Mouse (Mus musculus) Patski (cell line): ENCODE results near the gene 2310009B15Rik. TPM values are rescaled to one million over a fixed set of nuclear protein-coding genes. Genes with fewer than 3 reads are reported as not detected.

ENCODE experiments used
- ATAC-seq: fragments of 100-300 bp; one replicate; pipeline ENCODE4 v1.8.0; 2021
- CTCF ChIA-PET: fragments of 350-600 bp; sonication (Branson Sonifier 250); formaldehyde crosslinking; loops from one replicate; lab custom pipeline; 2022; ENCODE audit warnings: inconsistent platforms; lab: Charles Lee
- POLR2A ChIA-PET: fragments of 350-600 bp; sonication (Branson Sonifier 250); formaldehyde crosslinking; loops from one replicate; lab custom pipeline; 2022; ENCODE audit warnings: antibody characterized with exemption, inconsistent platforms; lab: Charles Lee
- DNase-seq: peaks from one replicate; pipeline ENCODE4 v3.0.0-alpha.2; 2011; ENCODE audit warnings: low read depth, low spot score
- H3K27me3 ChIP-seq: fragments of 371-371 bp; one replicate; pipeline ENCODE4 v1.5.1; 2021
- CTCF ChIP-seq: fragments of 100-300 bp; IDR thresholded peaks from one replicate; pipeline ENCODE4 v1.5.1; 2021
- in situ Hi-C: fragments of 300-500 bp; cut with MboI; formaldehyde crosslinking; loops from 3 replicates; pipeline ENCODE4 v1.11.1; 2018; ENCODE audit warnings: low pct_unique_long_range_greater_than_20kb, mixed read lengths
- polyA plus RNA-seq: library from polyadenylated mRNA; unstranded; gene quantifications from one replicate; pipeline ENCODE4 v1.2.3, GENCODE M21; 2021

The 2310009B15Rik gene
- polyA plus RNA-seq, 1 experiment from 2014 or later: 29.8 TPM

GRCm38 (mm10) chr1:138843361-138844091, 13.1 kb downstream of the 2310009B15Rik start:
- peaks cover 4% of the 10 kb centered on the region for H3K27me3 ChIP-seq
- no peak for ATAC-seq

GRCm38 (mm10) chr1:138842756-138843155, 13.9 kb downstream of the 2310009B15Rik start:
- DNase-seq: no peak
- ChIA-PET CTCF (no interaction called here), POLR2A (interaction anchor here (1.2 kb wide), 1 partner anchor 119 kb away, joined by 3 read pairs; no protein-coding TSS in a partner anchor)
- no peak for TF ChIP-seq CTCF
- ATAC-seq: no peak
- in situ Hi-C loops: loop anchor here (5.0 to 25.0 kb wide), 3 partner anchors 120 to 595 kb away; partner anchors contain the start of gene Dennd1b
- peaks cover 4% of the 10 kb centered on the region for H3K27me3 ChIP-seq

More at GRCm38 (mm10) chr1:138843361-138844091, 13.1 kb downstream of the 2310009B15Rik start:
- no peak for TF ChIP-seq CTCF
- POLR2A ChIA-PET: interaction anchor here (1.2 kb wide), 1 partner anchor 118 kb away, joined by 3 read pairs; no protein-coding TSS in a partner anchor
- CTCF ChIA-PET: interaction anchor here (0.9 kb wide), 1 partner anchor 9 kb away, joined by 3 read pairs; no protein-coding TSS in a partner anchor
- in situ Hi-C loops: loop anchor here (5.0 to 25.0 kb wide), 3 partner anchors 119 to 594 kb away; partner anchors contain the start of gene Dennd1b
- DNase-seq: no peak

GRCm38 (mm10) chr1:138842315-138842714, 14.3 kb downstream of the 2310009B15Rik start:
- no peak for TF ChIP-seq CTCF
- in situ Hi-C loops: loop anchor here (5.0 to 25.0 kb wide), 3 partner anchors 120 to 595 kb away; partner anchors contain the start of gene Dennd1b
- ATAC-seq (peak; percentile 53), DNase-seq (no peak)
- ChIA-PET CTCF (interaction anchor here (0.8 to 1.8 kb wide), 2 partner anchors 9 to 15 kb away, joined by 3 to 4 read pairs; no protein-coding TSS in a partner anchor), POLR2A (no interaction called here)
- H3K27me3 ChIP-seq: peaks cover 4% of the 10 kb centered on the region

GRCm38 (mm10) chr1:138841306-138842095, 15.2 kb downstream of the 2310009B15Rik start:
- CTCF ChIA-PET: interaction anchor here (0.8 to 1.8 kb wide), 2 partner anchors 9 to 14 kb away, joined by 3 to 4 read pairs; no protein-coding TSS in a partner anchor

GRCm38 (mm10) chr1:138840440-138841305, 16.0 kb downstream of the 2310009B15Rik start:
- ATAC-seq (no peak), DNase-seq (no peak)
- in situ Hi-C loops: loop anchor here (5.0 to 25.0 kb wide), 3 partner anchors 122 to 597 kb away; partner anchors contain the start of gene Dennd1b
- peaks cover 4% of the 10 kb centered on the region for H3K27me3 ChIP-seq
- ChIA-PET CTCF (interaction anchor here (1.0 to 1.8 kb wide), 3 partner anchors 8 to 14 kb away, joined by 3 to 5 read pairs (median 4); no protein-coding TSS in a partner anchor), POLR2A (interaction anchor here (0.7 to 1.2 kb wide), 2 partner anchors 14 to 711 kb away, joined by 3 to 4 read pairs; no protein-coding TSS in a partner anchor)
- TF ChIP-seq CTCF: no peak

More at GRCm38 (mm10) chr1:138841306-138842095, 15.2 kb downstream of the 2310009B15Rik start:
- DNase-seq (no peak), ATAC-seq (no peak)
- in situ Hi-C loops: loop anchor here (5.0 to 25.0 kb wide), 3 partner anchors 121 to 596 kb away; partner anchors contain the start of gene Dennd1b
- POLR2A ChIA-PET: interaction anchor here (1.2 kb wide), 1 partner anchor 15 kb away, joined by 4 read pairs; no protein-coding TSS in a partner anchor
- peaks cover 4% of the 10 kb centered on the region for H3K27me3 ChIP-seq
- no peak for TF ChIP-seq CTCF

GRCm38 (mm10) chr1:138839809-138840430, 16.7 kb downstream of the 2310009B15Rik start:
- no peak for TF ChIP-seq CTCF
- in situ Hi-C loops: loop anchor here (5.0 to 25.0 kb wide), 7 partner anchors 122 to 705 kb away; partner anchors contain the start of gene Dennd1b
- DNase-seq (no peak), ATAC-seq (no peak)
- POLR2A ChIA-PET: no interaction called here
- peaks cover 4% of the 10 kb centered on the region for H3K27me3 ChIP-seq
- CTCF ChIA-PET: interaction anchor here (0.7 to 1.7 kb wide), 4 partner anchors 13 to 317 kb away, joined by 3 to 5 read pairs (median 3); partner anchors contain the start of gene Nek7

- ChIA-PET CTCF (interaction anchor here (0.7 to 1.7 kb wide), 5 partner anchors 15 to 511 kb away, joined by 3 to 5 read pairs (median 3); partner anchors contain the start of gene Nek7), POLR2A (interaction anchor here (1.2 to 1.7 kb wide), 3 partner anchors 7 to 124 kb away, joined by 3 to 9 read pairs (median 5); partner anchors contain the start of genes Dennd1b and Lhx9)
- TF ChIP-seq CTCF: no peak
- H3K27me3 ChIP-seq: peaks cover 4% of the 10 kb centered on the region
- in situ Hi-C loops: loop anchor here (5.0 to 25.0 kb wide), 5 partner anchors 238 to 704 kb away; no protein-coding TSS in a partner anchor
- DNase-seq (no peak), ATAC-seq (no peak)
Measured at GRCm38 (mm10) chr1:138839291-138839690, 17.4 kb downstream of the 2310009B15Rik start.
